15 mouse cellular contexts compared by ENCODE assay signal in genomic region chr3:50224390-50225114, GRCm38 (mm10).
"Had no signal": no experiment of that assay in that cellular context is flagged by ENCODE, and none has a peak within 500 bp of the region (broad histone marks: within the 10 kb centered on the region; RNA-seq: fewer than 3 reads in every experiment).

No protein-coding gene starts in this region.

- H3K9me3 ChIP-seq: liver, embryonic 13.5 days; lung, embryonic 15.5 days; megakaryocyte, embryonic 14.5 days had no signal

- H3K36me3 ChIP-seq: liver, embryonic 13.5 days; lung, embryonic 15.5 days had no signal

- H3K4me1 ChIP-seq: liver, embryonic 13.5 days; lung, embryonic 15.5 days; megakaryocyte, embryonic 14.5 days had no signal

- H3K4me3 ChIP-seq: left cerebral cortex, adult 2 months; liver, embryonic 13.5 days; lung, embryonic 15.5 days; megakaryocyte, embryonic 14.5 days had no signal

- H3K27me3 ChIP-seq: liver, embryonic 13.5 days; lung, embryonic 15.5 days; megakaryocyte, embryonic 14.5 days had no signal

- H3K9ac ChIP-seq: liver, embryonic 13.5 days; lung, embryonic 15.5 days had no signal

- H3K27ac ChIP-seq: left cerebral cortex, adult 2 months; liver, embryonic 13.5 days; lung, embryonic 15.5 days had no signal

- DNase-seq: kidney, adult 11 months; kidney, postnatal 10 days; kidney, postnatal 36 days; layer of hippocampus, postnatal 36 days; liver, embryonic 13.5 days; lung, postnatal 10 days; lung, postnatal 36 days; midbrain, embryonic 14.5 days; thymus, adult 2 months; thymus, postnatal 14 days; thymus, postnatal 4 days had no signal

- H3K4me2 ChIP-seq: liver, embryonic 13.5 days; lung, embryonic 15.5 days; midbrain, embryonic 11.5 days had no signal
